ENCODE assay signal across 20 mouse cellular contexts in the genomic region with DNA sequence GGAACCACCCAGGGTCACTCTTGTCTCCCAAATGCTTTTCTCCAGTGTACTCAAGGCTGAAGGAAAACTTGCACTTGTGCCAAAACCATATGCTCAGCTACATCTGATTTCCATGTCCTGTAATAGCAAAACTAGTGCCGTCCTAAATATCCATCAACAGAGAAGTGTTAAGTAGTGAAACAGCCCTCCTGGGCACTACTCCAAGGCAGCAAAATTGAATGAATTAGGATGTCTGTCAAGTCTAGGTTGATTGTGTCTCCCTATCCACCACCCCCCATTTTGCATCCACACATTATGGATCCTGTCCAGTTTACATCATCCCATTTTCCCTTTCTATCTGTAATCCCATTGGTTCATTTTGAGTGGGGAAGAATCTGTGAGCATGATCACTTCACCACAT. TPM values are rescaled to one million over a fixed set of nuclear protein-coding genes. Genes with fewer than 3 reads are reported as not detected.
"Had no signal": no experiment of that assay in that cellular context is flagged by ENCODE, and none has a peak within 500 bp of the region (broad histone marks: within the 10 kb centered on the region; RNA-seq: fewer than 3 reads in every experiment).

No protein-coding gene starts in this region.

- H3K4me2 ChIP-seq: kidney, embryonic 15.5 days; liver, embryonic 13.5 days; neural tube, embryonic 13.5 days had no signal

- H3K4me1 ChIP-seq: kidney, embryonic 15.5 days; liver, embryonic 13.5 days; neural tube, embryonic 13.5 days had no signal

- H3K27me3 ChIP-seq: liver, embryonic 13.5 days; neural tube, embryonic 13.5 days had no signal

- H3K9ac ChIP-seq: kidney, embryonic 15.5 days; liver, embryonic 13.5 days; neural tube, embryonic 13.5 days had no signal

- H3K27ac ChIP-seq: kidney, embryonic 15.5 days; left cerebral cortex, adult 2 months; liver, embryonic 13.5 days; macrophage; neural tube, embryonic 13.5 days had no signal

- H3K36me3 ChIP-seq: kidney, embryonic 15.5 days; liver, embryonic 13.5 days; neural tube, embryonic 13.5 days had no signal

- H3K4me3 ChIP-seq: kidney, embryonic 15.5 days; left cerebral cortex, adult 2 months; liver, embryonic 13.5 days; myocyte; neural tube, embryonic 13.5 days had no signal

- H3K9me3 ChIP-seq: kidney, embryonic 15.5 days; liver, embryonic 13.5 days had no signal

- DNase-seq: kidney, postnatal 10 days; kidney, postnatal 36 days; layer of hippocampus, postnatal 36 days; liver, embryonic 13.5 days; lung, adult 2 months; midbrain, embryonic 14.5 days; retina, postnatal 1 day; thymus, adult 18-20 months; thymus, postnatal 36 days had no signal

RNA-seq across cellular contexts. Expression of a gene that starts 16.2 kb away (rescaled TPM):
- total RNA-seq: megakaryocyte, adult 5-6 weeks; monocyte, adult 5-6 weeks; neutrophil, adult 5-6 weeks had no signal
- polyA plus RNA-seq: macrophage had no signal

RNA-seq across cellular contexts. Expression of a gene that starts 17.5 kb away (rescaled TPM):
- total RNA-seq: left cerebral cortex, postnatal 10 days; liver, adult 2 months; megakaryocyte, adult 5-6 weeks; monocyte, adult 5-6 weeks; neutrophil, adult 5-6 weeks had no signal
- polyA plus RNA-seq: liver, adult 2 months; macrophage; testis, adult 2 months had no signal
